Mouse (Mus musculus) T-cell, adult 2 months (primary cell): Measurements from ENCODE around the gene Pigc.
A peak's percentile ranks its signal among the peaks of the same experiment; 100 is the strongest.

Experiments
- DNase-seq: peaks from one replicate; pipeline ENCODE4 v3.0.0; 2022; ENCODE audit warnings: low spot score

The Pigc gene

GRCm38 (mm10) chr1:161968589-161969407 lies at the start of gene Pigc:
Gene Pigc (plus strand): TSS chr1:161969186.
- peak; percentile 86 for DNase-seq

DNA sequence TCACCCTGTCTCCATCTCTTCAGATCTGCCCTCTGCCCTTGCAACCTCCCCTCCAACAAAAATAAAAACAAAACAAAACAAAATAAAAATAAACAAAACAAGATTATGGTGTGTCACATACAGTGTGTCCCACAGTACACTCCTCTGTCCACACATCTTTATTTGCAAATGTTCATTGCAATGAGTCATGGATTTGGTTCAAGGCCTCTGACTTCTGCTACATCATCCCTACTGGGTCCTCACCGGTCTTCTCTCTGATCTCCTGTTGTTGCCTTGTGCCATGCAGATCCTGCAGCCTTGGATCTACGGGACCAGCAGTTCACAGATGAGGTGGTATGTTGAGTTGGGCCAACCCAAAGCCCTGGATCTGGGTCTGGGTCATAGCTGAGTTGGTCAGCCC lies 49.4 kb upstream of the Pigc start:
- DNase-seq, result no peak

DNA sequence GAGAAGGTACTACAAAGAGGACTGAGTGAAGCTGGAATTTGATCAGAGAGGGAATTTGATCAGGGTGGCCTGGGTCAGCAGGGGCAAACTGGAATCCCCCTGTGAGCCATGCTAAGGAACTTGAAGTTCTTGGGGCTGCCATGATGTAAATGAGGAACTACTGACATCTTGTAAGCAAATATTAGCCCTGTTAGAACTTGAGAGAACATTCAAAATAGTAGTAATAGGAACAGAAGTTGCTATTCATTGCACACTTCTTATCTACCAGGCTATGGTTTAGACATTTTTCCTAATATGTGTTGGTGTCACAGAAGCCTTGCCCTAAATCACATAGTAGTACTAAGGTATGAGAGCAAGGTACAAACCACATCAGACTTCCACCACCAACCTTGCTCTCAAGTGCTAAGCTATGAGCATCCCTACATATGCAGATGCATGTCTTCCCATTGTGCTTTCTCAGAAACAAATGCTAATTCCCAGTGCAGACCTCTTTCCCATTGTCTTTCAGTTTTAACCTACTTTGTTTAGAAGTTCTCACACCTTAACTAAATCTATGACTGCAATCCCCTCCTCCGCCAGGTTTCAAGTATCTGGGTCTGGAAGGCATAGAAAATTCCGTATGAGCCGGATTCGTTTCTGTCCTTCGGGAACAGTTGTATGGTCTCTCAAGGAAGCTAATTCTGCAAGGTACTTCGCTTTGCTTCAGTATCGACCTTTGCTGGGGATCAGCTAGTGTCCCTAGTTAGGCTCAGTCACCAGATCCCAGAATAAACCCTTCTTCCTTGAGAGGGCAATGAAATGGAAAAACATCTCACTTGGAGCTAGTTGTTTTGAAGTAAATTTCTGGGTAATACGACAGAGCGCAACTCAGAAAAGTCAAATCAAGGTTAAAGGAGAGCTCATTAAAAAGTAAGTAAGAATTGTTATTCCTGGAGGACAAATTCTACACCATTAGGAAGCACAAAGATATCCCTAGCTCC lies 48.2 kb upstream of the Pigc start:
- no peak for DNase-seq

GRCm38 (mm10) chr1:161921928-161922327 lies 47.1 kb upstream of the Pigc start:
- no peak for DNase-seq

DNA sequence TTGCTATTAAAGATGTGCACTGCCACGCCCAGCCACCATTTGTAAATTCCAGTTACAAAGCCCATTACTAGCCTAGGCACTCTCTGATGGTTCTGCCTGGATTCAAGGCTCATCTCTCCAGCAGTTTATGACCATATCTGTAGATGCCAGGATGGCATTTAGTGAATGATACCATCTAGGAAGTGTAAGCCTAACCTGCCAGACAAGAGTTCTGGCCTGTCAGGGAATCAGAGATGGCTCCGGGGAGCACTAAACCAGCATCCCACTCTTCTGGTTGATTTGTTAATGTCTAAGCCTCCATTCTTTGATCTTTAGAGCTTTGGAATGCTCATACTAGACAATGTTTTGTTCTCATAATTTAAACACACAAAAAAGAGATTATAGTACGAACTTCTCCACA lies 44.7 kb upstream of the Pigc start:
- DNase-seq, result no peak

DNA sequence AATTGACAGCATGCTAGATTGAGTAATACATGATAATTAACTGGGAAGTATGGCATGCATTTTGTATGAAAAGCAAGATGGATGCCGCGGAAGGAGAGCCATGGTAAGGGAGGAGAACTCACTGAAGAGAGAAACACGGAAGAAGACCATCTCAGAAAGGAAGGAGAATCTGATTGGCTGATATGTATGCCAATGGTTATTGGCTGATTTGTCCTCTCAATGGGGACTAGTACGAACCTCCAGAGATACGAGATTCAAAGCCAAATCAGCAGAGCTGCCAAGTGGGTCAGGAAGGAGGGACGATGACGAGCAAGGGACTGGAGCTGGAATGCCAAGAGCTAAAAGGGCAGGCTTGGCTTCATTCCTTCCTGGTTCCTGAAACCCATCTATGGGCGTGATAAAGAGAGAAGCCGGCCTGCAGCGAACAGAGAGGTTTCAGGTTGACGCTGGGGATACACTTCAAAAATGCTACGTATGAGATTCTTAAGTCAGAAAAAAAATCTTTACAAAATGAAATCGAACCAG lies 43.6 kb upstream of the Pigc start:
- no peak for DNase-seq

DNA sequence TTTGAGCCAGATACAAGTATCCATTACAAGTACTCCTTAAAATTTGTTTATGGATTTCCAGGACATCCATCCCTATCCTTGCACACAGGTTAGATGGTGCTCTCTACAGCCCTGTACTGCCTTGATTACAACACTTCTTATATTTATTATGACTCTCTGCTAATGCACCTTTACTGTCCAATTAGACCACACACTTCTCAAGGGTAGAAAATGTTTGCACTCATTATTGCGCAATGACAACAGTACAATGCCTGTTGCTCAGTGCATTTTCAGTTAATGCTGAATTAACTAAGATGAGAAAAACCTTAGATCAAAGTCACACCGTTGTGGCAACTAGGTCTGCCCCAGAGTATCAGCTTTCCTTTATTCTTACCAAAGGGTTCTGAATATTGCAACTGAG lies 41.0 kb upstream of the Pigc start:
- no peak for DNase-seq

DNA sequence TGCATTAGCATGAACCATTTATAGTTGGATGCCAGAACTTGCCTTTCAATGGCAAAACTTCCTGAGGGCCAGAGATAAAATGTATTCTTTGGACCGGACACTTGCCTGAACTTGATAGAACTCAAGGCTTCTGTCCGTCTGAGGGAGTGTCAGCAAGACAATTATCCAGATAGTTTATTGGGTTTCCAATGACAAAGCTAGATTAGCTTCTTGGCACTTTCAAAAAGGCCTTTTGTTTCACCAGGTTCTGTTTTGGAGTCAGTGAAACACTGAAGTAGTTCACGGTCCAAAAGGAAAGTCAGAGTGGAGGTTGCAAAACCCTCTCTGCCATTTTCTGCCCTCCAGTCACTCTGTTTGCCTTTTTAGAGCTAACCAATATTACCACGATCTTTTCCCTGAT lies 37.7 kb upstream of the Pigc start:
- DNase-seq, result no peak

DNA sequence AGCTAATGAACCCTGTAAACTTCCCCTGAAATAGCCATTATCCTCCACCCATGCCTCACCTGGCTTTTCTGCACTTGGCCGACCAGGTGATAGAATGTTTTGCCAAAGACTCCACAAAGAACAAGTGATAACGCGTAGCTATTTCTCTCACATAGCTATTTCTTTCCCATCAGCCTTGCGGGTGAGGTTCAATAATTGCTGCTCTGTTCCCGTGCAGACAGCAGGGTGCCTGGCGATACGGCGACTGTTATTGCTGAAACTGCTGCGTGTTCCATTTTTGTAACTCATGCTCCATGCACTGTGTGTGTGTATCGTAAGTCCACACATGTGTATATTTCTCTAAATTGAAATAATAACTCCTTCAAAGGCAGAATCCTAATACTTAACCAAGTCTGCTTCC lies 37.2 kb upstream of the Pigc start:
- no peak for DNase-seq

DNA sequence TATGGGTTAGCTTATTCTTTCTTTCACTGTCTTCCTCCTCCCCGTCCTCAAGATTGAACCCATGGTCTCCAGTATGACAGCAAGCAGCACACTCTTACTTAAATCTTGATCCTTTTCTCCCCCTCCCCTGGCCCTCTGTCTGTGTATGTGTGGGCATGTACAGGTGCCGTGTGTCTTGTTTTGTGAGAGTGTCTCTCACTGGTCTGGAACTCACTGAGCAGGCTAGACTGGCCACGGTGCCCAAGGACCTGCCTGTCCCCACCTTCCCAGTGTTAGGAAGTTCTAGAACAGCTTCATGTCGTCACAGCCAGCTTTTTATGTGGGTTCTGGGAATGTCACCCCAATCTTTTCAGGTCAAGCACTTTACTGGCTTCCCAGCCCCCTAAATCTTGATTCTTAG lies 36.7 kb upstream of the Pigc start:
- no peak for DNase-seq

DNA sequence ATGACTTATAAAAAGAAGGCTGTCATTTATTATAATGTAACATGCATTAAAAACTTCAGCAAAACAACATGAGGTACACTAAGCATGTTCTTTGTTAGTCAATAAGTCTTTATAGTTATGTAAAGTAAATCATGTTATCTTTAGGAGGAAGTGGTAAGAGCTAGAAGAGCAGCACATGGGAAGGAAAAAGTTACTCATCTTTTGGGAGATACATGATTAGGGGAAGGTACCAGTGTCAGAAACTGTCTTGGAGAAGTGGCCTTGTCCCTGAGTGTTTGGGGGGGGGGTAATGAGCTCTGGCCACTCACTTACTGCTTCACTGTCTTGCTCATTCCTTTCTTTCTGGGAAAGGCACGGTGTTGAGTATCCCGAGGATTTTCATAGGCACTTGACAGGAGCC lies 26.9 kb upstream of the Pigc start:
- no peak for DNase-seq

GRCm38 (mm10) chr1:161951009-161951779 lies 17.8 kb upstream of the Pigc start:
- DNase-seq, result no peak

GRCm38 (mm10) chr1:161952599-161952998 lies 16.4 kb upstream of the Pigc start:
- no peak for DNase-seq

DNA sequence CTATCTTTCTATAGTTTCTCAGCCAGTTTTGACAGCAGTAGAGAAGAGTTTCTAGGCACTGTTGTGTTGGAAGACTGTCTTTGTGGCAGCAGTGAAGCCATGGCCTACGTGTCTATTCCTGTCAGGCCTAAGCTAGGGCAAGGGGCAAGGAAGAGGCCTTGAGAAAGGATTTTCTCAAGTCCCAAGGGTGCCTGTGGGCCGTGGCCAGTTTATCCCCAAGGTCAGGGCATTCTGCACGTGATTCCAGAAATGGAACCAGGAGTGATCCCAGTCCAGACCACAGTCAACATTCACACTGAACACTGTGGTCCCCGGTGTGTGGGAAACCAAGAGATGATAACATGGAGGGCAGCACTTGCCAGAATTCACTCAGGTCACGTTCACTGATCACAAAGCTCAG lies 13.1 kb upstream of the Pigc start:
- no peak for DNase-seq

DNA sequence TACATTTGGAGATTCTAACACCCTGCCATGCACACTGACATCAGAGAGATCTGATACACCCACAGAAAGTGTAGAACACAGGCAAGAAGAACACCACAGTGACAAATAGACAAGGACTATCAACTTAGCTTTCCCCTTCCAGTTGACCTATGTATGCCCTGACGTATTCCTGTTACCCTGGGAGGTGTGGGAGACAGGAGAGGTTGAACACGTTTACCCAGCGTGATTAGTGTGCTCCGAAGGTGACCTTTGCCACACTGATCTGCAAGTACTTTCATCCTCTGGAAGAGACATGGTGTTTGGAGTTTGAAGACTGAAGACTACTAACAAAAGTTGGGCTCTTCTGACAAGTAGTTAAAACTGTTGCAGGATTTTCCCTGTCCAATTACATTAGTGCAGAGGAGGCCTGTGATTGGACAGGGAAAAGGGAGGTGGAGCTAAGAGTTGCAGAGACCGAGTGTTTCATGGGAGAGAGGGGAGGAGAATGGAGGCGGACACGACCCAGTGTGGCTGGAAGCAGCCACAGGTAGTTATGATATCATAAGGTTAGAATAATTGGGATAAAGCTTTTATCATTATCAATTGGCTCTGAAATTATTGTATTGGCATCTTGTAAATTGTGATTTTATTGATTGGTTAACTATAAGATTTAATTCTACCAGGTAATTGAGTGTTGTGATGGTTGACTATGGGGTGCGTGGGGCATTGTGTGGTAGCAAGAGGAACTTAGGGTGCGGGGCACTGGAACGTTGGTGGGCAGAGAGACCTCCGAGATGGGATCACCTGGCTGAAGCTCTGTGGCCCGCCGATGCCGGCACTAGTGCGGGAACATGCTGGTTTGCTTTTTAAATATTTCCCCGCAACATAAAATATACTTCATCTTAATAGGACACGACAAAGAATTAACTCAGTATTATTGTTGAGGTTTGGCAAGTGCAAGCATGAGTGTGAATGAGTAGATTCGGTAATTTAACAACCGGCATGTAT lies 10.7 kb upstream of the Pigc start:
- no peak for DNase-seq

DNA sequence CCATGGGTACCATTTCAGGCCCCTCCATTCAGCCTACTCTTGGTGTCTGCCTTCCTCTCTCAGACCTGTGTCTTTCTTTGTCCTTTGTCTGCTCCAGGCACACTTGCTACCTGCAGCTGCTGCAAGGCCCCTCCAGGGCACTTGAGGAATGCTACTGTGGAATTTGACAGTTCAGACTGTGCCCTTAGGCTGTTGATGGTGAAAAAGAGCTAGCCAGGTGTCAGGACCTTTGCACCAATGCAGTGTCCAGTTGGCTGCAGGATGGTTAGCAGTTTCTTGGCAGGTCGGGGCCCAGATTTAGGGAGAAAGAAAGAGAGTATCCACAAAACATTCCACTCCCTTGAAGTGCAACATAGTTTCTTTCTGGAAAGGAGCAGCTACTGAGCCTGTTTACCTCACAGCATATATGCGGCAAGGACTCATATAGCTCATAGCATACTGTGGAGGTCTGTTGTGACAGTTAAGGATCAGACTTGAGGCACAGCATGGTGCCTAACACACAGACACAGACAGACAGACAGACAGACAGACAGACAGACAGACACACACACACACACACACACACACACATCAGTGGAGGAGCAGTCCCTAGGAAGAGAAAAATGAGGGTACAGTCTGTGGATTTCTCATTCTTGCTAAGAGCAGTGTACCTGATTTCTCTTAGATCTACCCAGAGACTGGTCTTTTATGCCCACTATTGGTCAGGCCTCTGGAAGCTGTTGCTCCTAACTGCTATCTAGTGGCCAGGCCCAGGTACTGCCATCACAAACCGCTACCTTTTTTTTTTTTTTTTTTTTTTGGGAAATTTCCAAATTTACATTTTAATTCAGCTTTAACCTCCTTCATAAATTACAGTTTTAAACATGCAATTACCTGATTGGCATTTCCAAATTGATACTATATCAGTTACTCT lies 6.3 kb upstream of the Pigc start:
- DNase-seq, result no peak

DNA sequence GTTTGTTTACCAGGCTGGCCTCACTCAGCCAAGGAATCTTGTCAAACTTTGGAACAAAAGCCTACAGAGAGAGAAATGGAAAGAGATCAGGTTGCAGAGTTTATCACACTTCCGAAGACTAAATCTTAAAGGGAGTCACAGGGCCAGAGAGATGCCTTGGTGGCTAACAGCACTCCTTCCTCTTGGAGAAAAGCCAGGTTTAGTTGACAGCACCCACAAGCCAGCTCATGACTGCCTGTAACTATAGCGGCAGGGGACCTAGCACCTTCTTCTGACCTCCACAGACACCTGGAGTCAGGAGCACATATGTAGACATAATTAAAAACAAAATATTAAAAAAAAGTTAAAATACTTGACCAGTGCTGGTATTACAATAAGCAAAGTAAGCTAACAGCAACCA lies 1.1 kb upstream of the Pigc start:
- no peak for DNase-seq

DNA sequence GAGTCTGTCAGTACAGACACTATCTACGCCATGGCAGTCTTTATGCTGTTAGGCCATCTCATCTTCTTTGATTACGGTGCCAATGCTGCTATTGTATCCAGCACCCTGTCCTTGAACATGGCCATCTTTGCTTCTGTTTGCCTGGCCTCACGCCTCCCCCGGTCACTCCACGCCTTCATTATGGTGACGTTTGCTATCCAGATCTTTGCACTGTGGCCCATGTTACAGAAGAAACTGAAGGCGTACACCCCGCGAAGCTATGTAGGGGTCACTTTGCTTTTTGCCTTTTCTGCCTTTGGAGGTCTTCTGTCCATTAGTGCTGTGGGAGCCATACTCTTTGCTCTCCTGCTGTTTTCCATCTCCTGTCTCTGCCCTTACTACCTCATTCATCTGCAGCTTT lies 1.9 kb downstream of the Pigc start:
- DNase-seq, result no peak

GRCm38 (mm10) chr1:161972233-161972632 lies 3.2 kb downstream of the Pigc start:
- DNase-seq, result no peak
